Mouse (Mus musculus): Measurements from ENCODE around the gene Ptf1a.

Gene Ptf1a

DNA sequence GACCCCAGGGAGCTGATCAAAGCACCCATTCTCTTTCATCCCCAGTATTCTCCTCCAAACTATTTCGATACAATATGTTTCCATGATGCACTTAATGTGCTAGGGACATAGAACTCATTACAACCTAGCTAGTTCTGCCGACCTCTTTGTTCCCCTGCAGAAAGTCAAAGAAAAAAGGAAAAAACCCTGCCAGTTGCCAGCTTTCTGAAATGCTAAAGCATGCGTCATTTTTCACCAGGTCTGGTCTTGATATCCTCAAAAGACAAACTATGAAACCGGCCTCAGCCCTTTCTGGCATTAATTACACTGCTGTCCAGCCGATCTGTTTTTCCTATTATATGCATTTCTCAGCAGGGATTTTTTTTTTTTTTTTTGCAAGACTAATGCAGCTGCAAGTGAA, 9.8 kb downstream of the Ptf1a start:
- DNase-seq, result no peak

GRCm38 (mm10) chr2:19455857-19456482, 10.5 kb downstream of the Ptf1a start:
- DNase-seq, result no peak

DNA sequence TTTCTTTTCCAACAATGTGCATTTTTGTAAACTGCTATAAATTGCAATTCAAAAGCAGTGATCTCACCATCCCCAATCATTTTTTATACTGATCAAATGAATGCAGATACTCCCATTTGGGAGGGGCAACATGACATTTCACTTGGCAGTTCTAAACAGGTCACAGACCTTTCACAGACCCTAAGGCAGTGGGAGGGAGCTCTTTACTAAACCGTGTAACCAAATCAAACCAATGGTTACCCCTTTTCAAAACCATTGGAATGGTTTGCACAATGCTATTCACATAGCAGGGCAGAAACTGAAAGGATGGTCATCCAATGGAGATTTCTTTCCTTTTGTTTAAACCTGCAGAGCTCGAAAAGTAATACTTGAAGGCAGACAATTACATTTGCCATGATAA, 13.3 kb downstream of the Ptf1a start:
- no peak for DNase-seq

- no peak for DNase-seq
Measured at GRCm38 (mm10) chr2:19461940-19462339, 16.5 kb downstream of the Ptf1a start.

DNA sequence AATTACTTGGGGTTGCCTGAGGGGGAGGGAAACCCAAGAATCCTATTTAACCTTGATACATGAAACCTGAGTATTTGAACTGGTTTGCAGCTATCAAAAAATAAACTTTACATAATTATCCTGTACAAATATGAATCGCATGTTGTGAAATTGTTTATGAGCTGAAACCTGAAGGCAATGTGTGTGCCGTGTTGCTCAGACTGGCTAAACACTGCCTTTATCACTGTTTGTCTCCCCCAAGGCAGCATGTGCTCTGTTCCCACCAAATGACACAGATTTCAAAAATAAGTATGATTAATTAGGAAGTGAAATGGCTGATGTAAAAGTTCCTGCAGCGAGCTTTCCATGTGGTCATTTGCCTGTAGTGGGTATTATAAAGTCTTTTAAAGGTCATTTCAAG, 44.8 kb downstream of the Ptf1a start:
- DNase-seq, result no peak

Data from kidney, adult 11 months (tissue).